Mouse (Mus musculus) frontal cortex, postnatal 10 days (tissue): ENCODE data around the gene Sln.
A peak's percentile ranks its signal among the peaks of the same experiment; 100 is the strongest.

Experiments
- DNase-seq, 2 experiments: peaks; one replicate each; pipeline ENCODE4 v3.0.0; 2022; ENCODE audit warnings: low spot score in 2 of 2, mixed read lengths in 1 of 2

Sln gene

GRCm38 (mm10) chr9:53849864-53850263 lies at the start of gene Sln:
Gene Sln, plus strand, starts transcription at chr9:53850164.
- no peak for DNase-seq

- DNase-seq = no peak
Observed at GRCm38 (mm10) chr9:53802921-53803320, 47.0 kb upstream of the Sln start.

- no peak for DNase-seq
Observed at GRCm38 (mm10) chr9:53806496-53807086, 43.4 kb upstream of the Sln start.

- DNase-seq = no peak
Observed at GRCm38 (mm10) chr9:53813418-53813817, 36.5 kb upstream of the Sln start.

GRCm38 (mm10) chr9:53818760-53819159 lies 31.2 kb upstream of the Sln start:
- DNase-seq = peak in 1 of 2 experiments; percentile 41

GRCm38 (mm10) chr9:53825318-53825717 lies 24.6 kb upstream of the Sln start:
- DNase-seq = no peak

- DNase-seq = peak in 1 of 2 experiments; percentile 51
Observed at GRCm38 (mm10) chr9:53829081-53829865, 20.7 kb upstream of the Sln start.

- peak in 1 of 2 experiments; percentile 18 for DNase-seq
Observed at GRCm38 (mm10) chr9:53829866-53830209, 20.1 kb upstream of the Sln start.

GRCm38 (mm10) chr9:53835039-53835438 lies 14.9 kb upstream of the Sln start:
- DNase-seq = no peak

- no peak for DNase-seq
Observed at GRCm38 (mm10) chr9:53835976-53836375, 14.0 kb upstream of the Sln start.

- no peak for DNase-seq
Observed at GRCm38 (mm10) chr9:53838816-53839215, 11.1 kb upstream of the Sln start.

- DNase-seq = no peak
Observed at GRCm38 (mm10) chr9:53848548-53848947, 1.4 kb upstream of the Sln start.

- DNase-seq = no peak
Observed at GRCm38 (mm10) chr9:53852158-53852557, 2.2 kb downstream of the Sln start.

- no peak for DNase-seq
Observed at GRCm38 (mm10) chr9:53853672-53854071, 3.7 kb downstream of the Sln start.

- DNase-seq = no peak
Observed at GRCm38 (mm10) chr9:53854525-53854924, 4.6 kb downstream of the Sln start.

- DNase-seq = no peak
Observed at GRCm38 (mm10) chr9:53857864-53858263, 7.9 kb downstream of the Sln start.

- DNase-seq = no peak
Observed at GRCm38 (mm10) chr9:53873239-53873638, 23.3 kb downstream of the Sln start.

GRCm38 (mm10) chr9:53877423-53877822 lies 27.5 kb downstream of the Sln start:
- DNase-seq = no peak

- no peak for DNase-seq
Observed at GRCm38 (mm10) chr9:53883588-53884280, 33.8 kb downstream of the Sln start.

GRCm38 (mm10) chr9:53890075-53890474 lies 40.1 kb downstream of the Sln start:
- DNase-seq = peak in 1 of 2 experiments; percentile 58

- no peak for DNase-seq
Observed at GRCm38 (mm10) chr9:53895827-53896226, 45.9 kb downstream of the Sln start.

GRCm38 (mm10) chr9:53899836-53900235 lies 49.9 kb downstream of the Sln start:
- no peak for DNase-seq
